Mouse (Mus musculus) limb, embryonic 14.5 days (tissue): Measurements from ENCODE around the gene Pik3r2. TPM values are rescaled to one million over a fixed set of nuclear protein-coding genes. Genes with fewer than 3 reads are reported as not detected.
A peak's percentile ranks its signal among the peaks of the same experiment; 100 is the strongest.

Experiments
- ATAC-seq: fragments of 200-750 bp; cut with Nextera tagmentation; 2 replicates; pipeline ENCODE4 v1.8.0; 2017; ENCODE audit warnings: low read depth, moderate number of reproducible peaks, moderate TSS enrichment; ENCODE audit not compliant: low FRiP score
- DNase-seq: peaks from one replicate; pipeline ENCODE4 v3.0.0-alpha.2; 2015; ENCODE audit warnings: low spot score
- H3K27ac ChIP-seq: fragments of 300-500 bp; sonication (generic); replicated peaks from 2 replicates; pipeline ENCODE4 v1.5.1; 2014; ENCODE audit warnings: low read depth, mild to moderate bottlenecking, low read length, moderate library complexity, mixed read lengths
- H3K27me3 ChIP-seq: fragments of 300-500 bp; sonication (generic); 2 replicates; pipeline ENCODE4 v1.6.1; 2014; ENCODE audit warnings: low read length, mixed read lengths; ENCODE audit not compliant: control insufficient read depth, insufficient read depth
- H3K36me3 ChIP-seq: fragments of 300-500 bp; sonication (generic); 2 replicates; pipeline ENCODE4 v1.6.1; 2014; ENCODE audit warnings: mild to moderate bottlenecking, low read length, moderate library complexity, mixed read lengths; ENCODE audit not compliant: control insufficient read depth, insufficient read depth
- H3K4me1 ChIP-seq: fragments of 300-500 bp; sonication (generic); 2 replicates; pipeline ENCODE4 v1.6.1; 2014; ENCODE audit warnings: antibody characterized with exemption, low read length, mixed read lengths; ENCODE audit not compliant: control insufficient read depth, insufficient read depth
- H3K4me2 ChIP-seq: fragments of 300-500 bp; sonication (generic); replicated peaks from 2 replicates; pipeline ENCODE4 v1.6.1; 2014; ENCODE audit warnings: low read depth, mild to moderate bottlenecking, low read length, moderate library complexity; ENCODE audit not compliant: severe bottlenecking
- H3K4me3 ChIP-seq: fragments of 300-500 bp; sonication (generic); replicated peaks from 2 replicates; pipeline ENCODE4 v1.5.1; 2014; ENCODE audit warnings: low read length
- H3K9ac ChIP-seq: fragments of 300-500 bp; sonication (generic); 2 replicates; pipeline ENCODE4 v1.6.1; 2014; ENCODE audit warnings: mild to moderate bottlenecking, low read depth, low read length, moderate library complexity; ENCODE audit not compliant: severe bottlenecking
- H3K9me3 ChIP-seq: fragments of 300-500 bp; sonication (generic); 2 replicates; pipeline ENCODE4 v1.6.1; 2016; ENCODE audit warnings: low read length; ENCODE audit not compliant: control insufficient read depth
- POLR2A ChIP-seq: fragments of 200-500 bp; IDR thresholded peaks from 2 replicates; pipeline ENCODE4 v1.8.0; 2012; ENCODE audit warnings: inconsistent platforms, mild to moderate bottlenecking, moderate library complexity, borderline replicate concordance; ENCODE audit not compliant: insufficient read depth, insufficient read length; ENCODE audit errors: extremely low read depth
- WGBS: fragments of 180-500 bp; shearing (Covaris S2); extraction: QIAGEN DNeasy Blood & Tissue Kit; methylation state at CpG from one replicate; pipeline ENCODE4 v1.1.7; 2014; 5-methylcytosine and 5-hydroxymethylcytosine counted together
- polyA plus RNA-seq, 2 experiments: library from polyadenylated mRNA; depleted of rRNA in 1 of 2; stranded (reverse) in 1 of 2; unstranded in 1 of 2; fragments of >200 nt; fragmentation: Nextera tagmentation in 1 of 2; extraction: Ambion mirVana in 1 of 2; gene quantifications; 2 replicates each; pipeline versions ENCODE4 v1.2.1 to v1.2.3; 2012 to 2014

Pik3r2 gene
- polyA plus RNA-seq, 2 experiments = 73.5 to 111 TPM

DNA sequence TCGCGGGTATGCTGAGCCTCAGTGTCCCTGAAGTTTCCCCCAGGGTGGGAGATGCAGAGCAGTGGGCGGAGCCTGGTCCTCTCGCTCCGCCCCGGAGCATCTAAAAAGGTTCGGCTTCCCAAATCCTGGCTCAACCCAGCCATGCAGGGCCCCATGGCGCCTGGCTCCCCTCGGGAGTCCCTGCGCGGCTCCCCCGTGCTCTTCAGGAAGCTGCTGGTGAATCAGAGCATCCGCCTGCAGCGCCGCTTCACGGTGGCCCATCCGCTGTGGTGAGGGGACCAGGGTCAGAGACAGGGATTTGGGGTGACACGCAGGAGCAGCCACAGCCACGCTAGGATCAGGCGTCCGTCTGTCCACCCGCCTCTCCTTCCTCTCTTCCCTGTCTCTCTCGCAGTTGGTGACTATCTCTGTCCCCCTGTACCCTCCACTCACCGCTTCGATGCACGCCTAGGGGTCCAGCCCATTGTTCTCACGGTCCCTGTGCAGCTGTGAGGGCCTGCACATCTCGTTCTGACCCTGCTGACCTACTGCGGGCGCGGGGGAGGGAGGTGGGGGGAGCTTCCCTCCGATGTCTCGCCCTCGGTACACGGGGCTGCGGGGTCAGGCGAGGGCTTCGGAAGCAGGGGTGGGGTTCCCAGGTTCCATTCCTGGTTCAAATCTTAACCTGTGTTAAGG is 33.4 kb downstream of the Pik3r2 start:
- no peak overlapping the region for H3K4me2 ChIP-seq
- H3K4me1 ChIP-seq = peaks cover 2% of the 10 kb centered on the region; the same call in 1 of the 2 replicates
- peak overlapping the region; percentile 36 for H3K9ac ChIP-seq
- H3K9me3 ChIP-seq = no peaks in the 10 kb centered on the region
- WGBS = 5% methylated on average over 38 of the region's 38 CpGs
- TF ChIP-seq POLR2A = no peak
- peak overlapping the region; percentile 11 for H3K4me3 ChIP-seq
- ATAC-seq = no peak
- H3K27ac ChIP-seq = no peak overlapping the region
- no peak for DNase-seq
- H3K36me3 ChIP-seq = no peaks in the 10 kb centered on the region
- peaks cover 62% of the 10 kb centered on the region for H3K27me3 ChIP-seq

- no peak for TF ChIP-seq POLR2A
- Histone ChIP-seq H3K27me3 (peaks cover 55% of the 10 kb centered on the region), H3K4me3 (no peak overlapping the region), H3K4me1 (peaks cover 2% of the 10 kb centered on the region; the same call in 1 of the 2 replicates), H3K27ac (no peak overlapping the region), H3K9ac (no peak overlapping the region), H3K36me3 (no peaks in the 10 kb centered on the region), H3K9me3 (no peaks in the 10 kb centered on the region), H3K4me2 (no peak overlapping the region)
- DNase-seq (no peak), ATAC-seq (no peak)
- WGBS = 53% methylated on average over 11 of the region's 11 CpGs
Observed at GRCm38 (mm10) chr8:70742176-70742575, 34.3 kb downstream of the Pik3r2 start.

GRCm38 (mm10) chr8:70741661-70742060 is 34.9 kb downstream of the Pik3r2 start:
- WGBS = 47% methylated on average over 5 of the region's 5 CpGs
- H3K4me3 ChIP-seq = no peak overlapping the region
- no peak overlapping the region for H3K9ac ChIP-seq
- no peak for DNase-seq
- no peak for ATAC-seq
- no peaks in the 10 kb centered on the region for H3K9me3 ChIP-seq
- H3K27me3 ChIP-seq = peaks cover 50% of the 10 kb centered on the region
- H3K4me2 ChIP-seq = no peak overlapping the region
- H3K27ac ChIP-seq = no peak overlapping the region
- no peak for TF ChIP-seq POLR2A
- peaks cover 2% of the 10 kb centered on the region; the same call in 1 of the 2 replicates for H3K4me1 ChIP-seq
- no peaks in the 10 kb centered on the region for H3K36me3 ChIP-seq

GRCm38 (mm10) chr8:70738211-70738610 is 38.3 kb downstream of the Pik3r2 start:
- Histone ChIP-seq H3K4me3 (no peak overlapping the region), H3K9me3 (no peaks in the 10 kb centered on the region), H3K4me1 (no peaks in the 10 kb centered on the region), H3K27ac (no peak overlapping the region), H3K36me3 (no peaks in the 10 kb centered on the region), H3K4me2 (no peak overlapping the region), H3K27me3 (peaks cover 18% of the 10 kb centered on the region), H3K9ac (no peak overlapping the region)
- no peak for ATAC-seq
- 43% methylated on average over 3 of the region's 3 CpGs for WGBS
- TF ChIP-seq POLR2A = no peak
- no peak for DNase-seq

DNA sequence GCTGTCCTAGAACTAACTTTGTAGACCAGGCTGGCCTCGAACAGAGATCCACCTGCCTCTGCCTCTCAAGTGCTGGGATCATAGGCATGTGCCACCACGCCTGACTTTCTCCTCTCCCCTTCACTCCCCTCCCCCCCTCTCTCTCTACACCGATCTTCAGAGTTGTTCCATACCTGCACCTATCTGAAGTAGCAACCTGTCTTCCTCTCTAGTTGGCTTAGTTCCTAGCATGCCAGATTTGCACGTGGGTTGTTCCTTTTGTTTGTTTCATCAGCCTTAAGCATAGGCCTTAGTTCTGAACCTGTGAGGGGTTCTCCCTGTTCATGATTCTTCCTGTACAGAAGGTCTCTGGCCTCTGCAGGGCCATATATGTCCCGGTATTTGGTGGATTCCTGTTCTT is 38.8 kb downstream of the Pik3r2 start:
- Histone ChIP-seq H3K9me3 (no peaks in the 10 kb centered on the region), H3K4me1 (no peaks in the 10 kb centered on the region), H3K27me3 (peaks cover 15% of the 10 kb centered on the region; the same call in 1 of the 2 replicates), H3K36me3 (no peaks in the 10 kb centered on the region), H3K4me3 (no peak overlapping the region), H3K27ac (no peak overlapping the region), H3K4me2 (no peak overlapping the region), H3K9ac (no peak overlapping the region)
- WGBS = 68% methylated on average over 5 of the region's 5 CpGs
- TF ChIP-seq POLR2A = no peak
- no peak for ATAC-seq
- no peak for DNase-seq
